Mouse (Mus musculus) MEL (cell line): ENCODE measurements around the gene Enthd1.

ENCODE experiments used
- BHLHE40 ChIP-seq: IDR thresholded peaks from 2 replicates; pipeline ENCODE4 v1.6.1; 2012; ENCODE audit warnings: low read depth, mild to moderate bottlenecking, inconsistent platforms, low read length, improper control_type of control experiment, borderline replicate concordance
- CTCF ChIP-seq, 3 experiments: IDR thresholded peaks in 2 of 3; conservative IDR thresholded peaks in 1 of 3; 2 replicates each; pipeline ENCODE4 v1.5.1; 2011 to 2012; ENCODE audit warnings: low read length in 3 of 3, low read depth in 2 of 3, mild to moderate bottlenecking in 2 of 3, improper control_type of control experiment in 1 of 3, inconsistent platforms in 1 of 3, mixed read lengths in 1 of 3, moderate library complexity in 1 of 3; ENCODE audit not compliant: control insufficient read depth in 1 of 3, insufficient read depth in 1 of 3, poor library complexity in 1 of 3, severe bottlenecking in 1 of 3
- EP300 ChIP-seq, 2 experiments: IDR thresholded peaks; 2 replicates each; pipeline ENCODE4 v1.6.1; 2011; ENCODE audit warnings: improper control_type of control experiment in 2 of 2, low read length in 2 of 2, low read depth in 1 of 2, mild to moderate bottlenecking in 1 of 2
- ETS1 ChIP-seq: IDR thresholded peaks from 2 replicates; pipeline ENCODE4 v1.6.1; 2012; ENCODE audit warnings: low read depth, mild to moderate bottlenecking, inconsistent platforms, low read length, improper control_type of control experiment, moderate library complexity
- GABPA ChIP-seq: IDR thresholded peaks from 2 replicates; pipeline ENCODE4 v1.6.1; 2012; ENCODE audit warnings: low read depth, mild to moderate bottlenecking, inconsistent platforms, low read length, improper control_type of control experiment, moderate library complexity
- MAZ ChIP-seq: IDR thresholded peaks from 2 replicates; pipeline ENCODE4 v1.6.1; 2012; ENCODE audit warnings: low read depth, mild to moderate bottlenecking, inconsistent platforms, low read length, improper control_type of control experiment
- MXI1 ChIP-seq: IDR thresholded peaks from 2 replicates; pipeline ENCODE4 v1.6.1; 2011; ENCODE audit warnings: mild to moderate bottlenecking, low read depth, low read length, improper control_type of control experiment
- POLR2A ChIP-seq, 2 experiments: IDR thresholded peaks; 2 replicates each; pipeline ENCODE4 v1.6.1; 2011 to 2012; ENCODE audit warnings: low read length in 2 of 2, mild to moderate bottlenecking in 2 of 2, control low read depth in 1 of 2, improper control_type of control experiment in 1 of 2, low read depth in 1 of 2, moderate library complexity in 1 of 2; ENCODE audit not compliant: control insufficient read depth in 1 of 2, insufficient read depth in 1 of 2, poor library complexity in 1 of 2
- RAD21 ChIP-seq: IDR thresholded peaks from 2 replicates; pipeline ENCODE4 v1.6.1; 2011; ENCODE audit warnings: mild to moderate bottlenecking, low read depth, low read length, improper control_type of control experiment
- UBTF ChIP-seq: IDR thresholded peaks from 2 replicates; pipeline ENCODE4 v1.6.1; 2012; ENCODE audit warnings: low read depth, mild to moderate bottlenecking, inconsistent platforms, low read length, improper control_type of control experiment, moderate library complexity, borderline replicate concordance; ENCODE audit not compliant: insufficient read depth
- USF1 ChIP-seq: IDR thresholded peaks from 2 replicates; pipeline ENCODE4 v1.6.1; 2014; ENCODE audit warnings: low read depth, mild to moderate bottlenecking, inconsistent platforms, low read length, improper control_type of control experiment, moderate library complexity
- ZC3H11A ChIP-seq: IDR thresholded peaks from 2 replicates; pipeline ENCODE4 v1.6.1; 2012; ENCODE audit warnings: low read depth, mild to moderate bottlenecking, inconsistent platforms, low read length, improper control_type of control experiment
- ZKSCAN1 ChIP-seq: IDR thresholded peaks from 2 replicates; pipeline ENCODE4 v1.6.1; 2012; ENCODE audit warnings: low read depth, mild to moderate bottlenecking, inconsistent platforms, low read length, improper control_type of control experiment, moderate library complexity

DNA sequence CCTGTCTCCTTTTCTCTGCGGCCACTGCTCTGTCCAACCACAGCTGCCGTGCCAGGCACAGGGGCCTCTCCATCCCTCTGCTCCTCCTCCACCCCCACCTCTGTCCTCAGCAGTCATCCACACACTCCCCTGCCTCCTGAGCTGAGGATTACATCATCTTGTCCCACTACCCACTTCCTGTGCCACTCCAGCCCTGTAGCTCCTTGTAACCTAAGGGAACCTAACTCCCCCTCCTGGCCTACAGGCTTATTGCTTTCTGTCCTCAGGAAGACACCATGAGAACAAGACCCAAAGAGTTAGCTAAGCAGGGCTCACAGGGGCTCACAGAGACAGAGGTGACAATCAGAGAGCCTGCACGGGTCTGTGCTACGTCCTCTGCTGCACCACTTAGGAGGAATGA, 73.5 kb downstream of the Enthd1 start:
- TF ChIP-seq ZC3H11A (no peak), CTCF (IDR thresholded peaks at IDR 0.05 in 2 of 3, conservative IDR thresholded peaks at IDR 0.05 in 1 of 3; ENCODE audit: control insufficient read depth in 1 of 3, insufficient read depth in 1 of 3, low read depth in 2 of 3, low read length in 3 of 3, poor library complexity in 1 of 3, severe bottlenecking in 1 of 3) (peak in 2 of 3 experiments; percentile 3 to 8; a peak in 1 of 6 replicates), USF1 (no peak), EP300 (IDR thresholded peaks at IDR 0.05; ENCODE audit: low read depth in 1 of 2, low read length in 2 of 2) (no peak), POLR2A (IDR thresholded peaks at IDR 0.05; ENCODE audit: control insufficient read depth in 1 of 2, insufficient read depth in 1 of 2, low read depth in 1 of 2, low read length in 2 of 2, poor library complexity in 1 of 2) (no peak), UBTF (no peak), BHLHE40 (no peak), MAZ (no peak), ZKSCAN1 (no peak), GABPA (no peak), MXI1 (no peak), RAD21 (peak; percentile 2; the same call in 1 of the 2 replicates), ETS1 (no peak)
